Mouse (Mus musculus): ENCODE measurements at regions not wholly inside any gene's neighbourhood (a gene's known extent, or its start where the extent isn't known, plus 50 kb on each side); places are given as distances from the start of the nearest gene placed in this dataset.

GRCm38 (mm10) chr13:59962676-59963664 is 140.0 kb upstream of the Tut7 start:
- no peak for DNase-seq (ENCODE audit: low read depth)

GRCm38 (mm10) chr13:59956441-59956840 is 133.5 kb upstream of the Tut7 start:
- DNase-seq (ENCODE audit: low read depth), result no peak

- DNase-seq (ENCODE audit: low read depth), result no peak
Measured at GRCm38 (mm10) chr13:59952809-59953208, 129.9 kb upstream of the Tut7 start.

GRCm38 (mm10) chr13:59952116-59952515 is 129.2 kb upstream of the Tut7 start:
- no peak for DNase-seq (ENCODE audit: low read depth)

GRCm38 (mm10) chr13:59950281-59950680 is 127.3 kb upstream of the Tut7 start:
- no peak for DNase-seq (ENCODE audit: low read depth)

- no peak for DNase-seq (ENCODE audit: low read depth)
Measured at GRCm38 (mm10) chr13:59949471-59949870, 126.5 kb upstream of the Tut7 start.

- DNase-seq (ENCODE audit: low read depth), result no peak
Measured at GRCm38 (mm10) chr13:59948496-59949138, 125.7 kb upstream of the Tut7 start.

GRCm38 (mm10) chr13:59947461-59947860 is 124.5 kb upstream of the Tut7 start:
- DNase-seq (ENCODE audit: low read depth), result no peak

GRCm38 (mm10) chr13:59946509-59946908 is 123.6 kb upstream of the Tut7 start:
- DNase-seq (ENCODE audit: low read depth), result no peak

GRCm38 (mm10) chr13:59945631-59946030 is 122.7 kb upstream of the Tut7 start:
- no peak for DNase-seq (ENCODE audit: low read depth)

GRCm38 (mm10) chr13:59943602-59944140 is 120.7 kb upstream of the Tut7 start:
- no peak for DNase-seq (ENCODE audit: low read depth)

- DNase-seq (ENCODE audit: low read depth), result no peak
Measured at GRCm38 (mm10) chr13:59943020-59943419, 120.1 kb upstream of the Tut7 start.

GRCm38 (mm10) chr13:59941519-59941918 is 118.6 kb upstream of the Tut7 start:
- DNase-seq (ENCODE audit: low read depth), result no peak

GRCm38 (mm10) chr13:59940414-59941205 is 117.7 kb upstream of the Tut7 start:
- DNase-seq (ENCODE audit: low read depth), result no peak

GRCm38 (mm10) chr13:59939886-59940285 is 116.9 kb upstream of the Tut7 start:
- DNase-seq (ENCODE audit: low read depth), result no peak

GRCm38 (mm10) chr13:59937147-59937546 is 114.2 kb upstream of the Tut7 start:
- DNase-seq (ENCODE audit: low read depth), result no peak

GRCm38 (mm10) chr13:59934556-59934955 is 111.6 kb upstream of the Tut7 start:
- DNase-seq (ENCODE audit: low read depth), result no peak

GRCm38 (mm10) chr13:59934093-59934492 is 111.1 kb upstream of the Tut7 start:
- DNase-seq (ENCODE audit: low read depth), result no peak

- no peak for DNase-seq (ENCODE audit: low read depth)
Measured at GRCm38 (mm10) chr13:59927379-59928111, 104.6 kb upstream of the Tut7 start.

GRCm38 (mm10) chr13:59925845-59926481 is 103.0 kb upstream of the Tut7 start:
- DNase-seq (ENCODE audit: low read depth), result no peak

- DNase-seq (ENCODE audit: low read depth), result no peak
Measured at GRCm38 (mm10) chr13:59917185-59917584, 94.2 kb upstream of the Tut7 start.
